Mouse (Mus musculus) embryonic facial prominence, embryonic 14.5 days (tissue): ENCODE data around the gene Itga9. TPM values are rescaled to one million over a fixed set of nuclear protein-coding genes. Genes with fewer than 3 reads are reported as not detected.

Source experiments
- ATAC-seq: fragments of 200-750 bp; cut with Nextera tagmentation; 2 replicates; pipeline ENCODE4 v1.8.0; 2017; ENCODE audit warnings: low read depth, moderate number of reproducible peaks, moderate TSS enrichment
- DNase-seq: peaks from one replicate; pipeline ENCODE4 v3.0.0-alpha.2; 2015; ENCODE audit warnings: low spot score
- H3K27ac ChIP-seq: fragments of 300-500 bp; sonication (generic); replicated peaks from 2 replicates; pipeline ENCODE4 v1.5.1; 2014; ENCODE audit warnings: low read depth, mild to moderate bottlenecking, low read length, moderate library complexity
- H3K27me3 ChIP-seq: fragments of 300-500 bp; sonication (generic); replicated peaks from 2 replicates; pipeline ENCODE4 v1.6.1; 2014; ENCODE audit warnings: low read length; ENCODE audit not compliant: control insufficient read depth, insufficient read depth
- H3K36me3 ChIP-seq: fragments of 300-500 bp; sonication (generic); 2 replicates; pipeline ENCODE4 v1.6.1; 2014; ENCODE audit warnings: low read length, mixed read lengths; ENCODE audit not compliant: control insufficient read depth, insufficient read depth
- H3K4me1 ChIP-seq: fragments of 300-500 bp; sonication (generic); 2 replicates; pipeline ENCODE4 v1.6.1; 2014; ENCODE audit warnings: antibody characterized with exemption, low read length; ENCODE audit not compliant: control insufficient read depth, insufficient read depth
- H3K4me2 ChIP-seq: fragments of 300-500 bp; sonication (generic); 2 replicates; pipeline ENCODE4 v1.6.1; 2014; ENCODE audit warnings: low read depth, mild to moderate bottlenecking, low read length, moderate library complexity, mixed read lengths
- H3K4me3 ChIP-seq: fragments of 300-500 bp; sonication (generic); 2 replicates; pipeline ENCODE4 v1.5.1; 2014; ENCODE audit warnings: low read depth, mild to moderate bottlenecking, low read length
- H3K9ac ChIP-seq: fragments of 300-500 bp; sonication (generic); 2 replicates; pipeline ENCODE4 v1.6.1; 2014; ENCODE audit warnings: low read depth, mild to moderate bottlenecking, low read length, moderate library complexity, mixed read lengths
- H3K9me3 ChIP-seq: fragments of 300-500 bp; sonication (generic); 2 replicates; pipeline ENCODE4 v1.6.1; 2016; ENCODE audit warnings: low read length; ENCODE audit not compliant: control insufficient read depth
- WGBS: fragments of 180-500 bp; shearing (Covaris S2); extraction: QIAGEN DNeasy Blood & Tissue Kit; methylation state at CpG from one replicate; pipeline ENCODE4 v1.1.7; 2014; 5-methylcytosine and 5-hydroxymethylcytosine counted together
- polyA plus RNA-seq: library from polyadenylated mRNA; unstranded; fragments of >200 nt; fragmentation: Nextera tagmentation; extraction: Ambion mirVana; gene quantifications from 2 replicates; pipeline ENCODE4 v1.2.1, GENCODE M21; 2014

The Itga9 gene
- polyA plus RNA-seq, 1 experiment from 2014 or later = 13.7 TPM

DNA sequence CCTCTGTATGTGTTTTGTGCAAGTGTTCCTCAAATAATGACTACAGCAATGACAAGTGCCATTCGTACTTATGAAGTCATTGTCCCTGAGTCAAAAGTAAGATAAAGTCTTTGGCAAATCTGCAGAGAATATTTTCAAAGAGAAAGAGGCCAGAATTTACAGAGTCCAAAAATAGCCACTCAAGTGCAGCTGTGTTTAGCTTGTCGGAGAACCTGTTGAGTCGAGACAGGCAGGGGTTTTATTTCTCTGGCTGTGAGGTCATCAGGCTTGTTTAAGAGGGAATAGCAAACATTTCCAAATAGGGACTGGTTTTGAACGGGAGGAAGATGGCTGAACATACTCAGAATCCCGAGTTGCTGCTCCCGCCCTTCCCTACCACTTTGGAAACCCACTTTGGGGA lies 125.2 kb downstream of the Itga9 start:
- Histone ChIP-seq H3K4me1 (peaks cover 28% of the 10 kb centered on the region), H3K36me3 (no peaks in the 10 kb centered on the region), H3K9me3 (no peaks in the 10 kb centered on the region), H3K9ac (no peak overlapping the region), H3K27ac (peak overlapping the region; percentile 58; the same call in 1 of the 2 replicates), H3K4me3 (no peak overlapping the region), H3K4me2 (no peak overlapping the region), H3K27me3 (no peaks in the 10 kb centered on the region)
- ATAC-seq = no peak
- WGBS = 54% methylated on average over 6 of the region's 6 CpGs
- peak; percentile 67 for DNase-seq

DNA sequence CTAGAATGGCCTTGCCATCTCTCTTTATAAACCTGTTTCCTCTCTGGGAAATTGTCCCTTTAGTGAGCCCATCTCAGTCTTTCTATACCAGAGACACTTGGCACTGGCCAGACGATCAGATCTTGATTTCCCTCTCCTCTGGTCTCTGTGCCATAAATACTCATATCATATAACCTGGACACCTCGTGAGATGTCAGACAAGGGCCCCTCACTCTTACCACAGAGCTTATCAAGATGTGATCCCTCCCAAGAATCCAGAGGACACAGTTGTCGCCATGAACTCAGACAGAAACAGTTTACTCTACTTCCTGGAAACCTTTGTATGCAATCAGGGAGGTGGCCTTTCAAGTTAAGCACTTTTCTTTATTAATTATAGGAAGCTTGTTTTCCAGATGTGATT lies 127.1 kb downstream of the Itga9 start:
- H3K4me1 ChIP-seq = peaks cover 37% of the 10 kb centered on the region
- DNase-seq (no peak), ATAC-seq (no peak)

DNA sequence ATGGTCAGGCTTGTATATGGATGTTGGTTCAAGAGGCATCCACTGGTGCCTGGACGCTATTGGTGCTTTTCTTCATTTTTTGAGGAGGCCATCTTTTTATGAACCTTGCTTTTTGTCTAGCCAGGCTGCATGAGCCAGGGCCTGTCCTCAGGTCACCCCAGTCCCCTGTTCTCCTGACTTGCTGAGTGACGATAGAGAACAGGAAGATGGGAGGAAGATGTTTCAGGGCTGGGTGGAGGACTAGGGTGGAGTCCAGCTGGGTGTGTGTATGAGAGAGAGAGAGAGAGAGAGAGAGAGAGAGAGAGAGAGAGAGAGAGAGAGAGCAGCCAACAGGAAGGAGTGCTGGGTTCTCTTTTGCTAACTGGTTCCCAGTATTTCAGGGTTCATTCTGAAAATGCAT lies 130.6 kb downstream of the Itga9 start:
- no peak overlapping the region for H3K27ac ChIP-seq
- WGBS = 81% methylated on average over 2 of the region's 2 CpGs

More for the DNA sequence above, 127.1 kb downstream of the Itga9 start:
- Histone ChIP-seq H3K27ac (no peak overlapping the region), H3K27me3 (no peaks in the 10 kb centered on the region), H3K4me3 (no peak overlapping the region), H3K9ac (no peak overlapping the region), H3K4me2 (no peak overlapping the region), H3K9me3 (no peaks in the 10 kb centered on the region), H3K36me3 (no peaks in the 10 kb centered on the region)
- WGBS = 61% methylated on average over 3 of the region's 3 CpGs

DNA sequence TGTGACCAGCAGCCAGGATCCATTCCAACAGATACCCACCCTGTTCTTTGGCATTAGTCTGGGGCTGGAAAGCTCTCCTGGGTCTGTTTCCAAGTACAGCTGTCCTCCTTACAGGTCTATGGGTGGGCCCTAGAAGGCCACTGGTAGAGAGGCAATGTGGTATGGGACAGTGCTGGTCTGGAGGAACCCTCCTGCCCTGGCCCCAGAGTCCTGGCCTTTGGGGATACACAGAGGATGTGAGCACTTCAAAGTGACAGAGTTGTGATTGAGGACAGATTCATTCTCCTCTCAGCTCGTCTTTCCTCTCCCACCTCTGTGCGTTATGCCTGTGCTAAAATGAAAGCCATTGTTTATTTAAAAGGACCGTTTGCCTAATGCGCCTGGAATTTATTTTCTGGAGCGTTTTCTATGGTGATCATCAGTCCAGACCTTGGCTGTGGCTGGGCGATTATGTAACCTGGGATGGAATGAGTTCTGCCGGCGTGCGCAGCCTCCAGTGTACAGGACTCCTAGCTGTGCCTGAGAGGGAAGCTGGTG lies 131.2 kb downstream of the Itga9 start:
- Histone ChIP-seq H3K27ac (peak overlapping the region; percentile 42; the same call in 1 of the 2 replicates), H3K27me3 (no peaks in the 10 kb centered on the region), H3K9me3 (no peaks in the 10 kb centered on the region), H3K9ac (no peak overlapping the region), H3K4me1 (peaks cover 12% of the 10 kb centered on the region), H3K4me2 (no peak overlapping the region), H3K4me3 (no peak overlapping the region), H3K36me3 (no peaks in the 10 kb centered on the region)
- WGBS = 25% methylated on average over 9 of the region's 9 CpGs
- DNase-seq (peak; percentile 77), ATAC-seq (peak; percentile 69; the same call in 1 of the 2 replicates)

More for the DNA sequence above, 130.6 kb downstream of the Itga9 start:
- Histone ChIP-seq H3K4me2 (no peak overlapping the region), H3K9ac (no peak overlapping the region), H3K9me3 (no peaks in the 10 kb centered on the region), H3K4me1 (peaks cover 15% of the 10 kb centered on the region), H3K4me3 (no peak overlapping the region), H3K36me3 (no peaks in the 10 kb centered on the region), H3K27me3 (no peaks in the 10 kb centered on the region)
- DNase-seq (no peak), ATAC-seq (no peak)

DNA sequence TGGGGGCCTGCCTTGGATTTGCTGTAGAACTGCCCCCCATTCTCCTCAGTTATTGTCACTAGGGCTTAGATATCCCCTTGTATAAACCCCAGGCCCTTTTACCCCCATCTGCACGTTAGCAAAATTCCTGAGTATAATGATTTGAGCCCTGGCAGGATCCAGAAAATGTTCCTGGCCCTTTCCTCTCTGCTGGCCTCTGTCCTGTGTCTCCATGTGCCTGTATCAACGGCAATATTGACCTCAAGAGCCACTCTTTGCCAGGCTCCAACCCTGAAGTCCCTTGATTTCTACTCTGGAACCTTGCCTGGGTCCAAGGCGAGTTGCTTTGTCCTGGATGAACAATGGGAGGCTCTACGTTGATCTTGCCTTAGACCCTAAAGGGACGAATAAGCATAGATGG lies 131.8 kb downstream of the Itga9 start:
- Histone ChIP-seq H3K9me3 (no peaks in the 10 kb centered on the region), H3K4me3 (no peak overlapping the region), H3K36me3 (no peaks in the 10 kb centered on the region), H3K9ac (no peak overlapping the region), H3K27ac (no peak overlapping the region), H3K4me2 (no peak overlapping the region), H3K4me1 (peaks cover 12% of the 10 kb centered on the region), H3K27me3 (no peaks in the 10 kb centered on the region)
- WGBS = 80% methylated on average over 5 of the region's 5 CpGs
- ATAC-seq = no peak
- DNase-seq = no peak

DNA sequence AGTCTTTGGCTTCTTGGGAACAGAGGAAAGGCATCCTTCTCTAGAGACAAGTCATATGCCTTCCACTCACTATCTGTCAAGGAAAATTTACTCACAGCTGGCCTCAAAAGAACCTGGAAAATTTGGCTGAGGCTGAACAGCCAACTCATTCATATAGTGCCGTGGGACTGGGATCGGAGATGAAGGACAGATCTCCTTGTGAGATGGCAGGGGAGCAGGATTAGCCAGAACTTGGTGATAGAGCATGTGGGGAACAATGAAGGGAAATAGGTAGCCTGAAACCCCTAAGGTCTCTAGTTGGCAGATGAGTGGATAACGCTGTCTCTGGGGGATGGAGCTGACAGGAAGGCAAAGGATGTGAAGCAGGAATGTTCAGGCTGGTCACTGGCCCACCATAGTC lies 132.6 kb downstream of the Itga9 start:
- ATAC-seq (no peak), DNase-seq (no peak)
- peaks cover 12% of the 10 kb centered on the region for H3K4me1 ChIP-seq
- no peaks in the 10 kb centered on the region for H3K9me3 ChIP-seq
- WGBS = 86% methylated on average over 3 of the region's 3 CpGs
- H3K27me3 ChIP-seq = no peaks in the 10 kb centered on the region
- H3K27ac ChIP-seq = no peak overlapping the region
- H3K36me3 ChIP-seq = no peaks in the 10 kb centered on the region
- H3K4me3 ChIP-seq = no peak overlapping the region
- H3K4me2 ChIP-seq = no peak overlapping the region
- no peak overlapping the region for H3K9ac ChIP-seq

DNA sequence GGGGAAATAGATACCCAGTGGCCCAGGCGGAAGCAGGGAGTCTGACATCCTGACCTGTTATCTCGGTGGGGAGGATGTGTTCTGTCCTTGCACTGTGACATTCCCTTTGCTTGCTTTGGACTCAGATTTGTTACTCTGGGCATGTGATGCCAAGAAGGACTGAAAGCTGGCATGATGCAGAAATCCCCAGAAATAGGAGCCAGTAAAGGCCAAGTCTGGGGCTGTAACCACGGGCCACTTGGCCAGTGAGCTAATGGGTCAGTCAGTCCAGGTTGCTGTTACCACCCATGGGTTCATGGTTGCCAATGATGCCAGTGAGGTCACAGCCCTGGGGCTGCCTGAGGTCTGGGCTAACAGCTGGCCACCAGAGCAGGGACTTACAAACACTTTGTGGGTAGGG lies 133.2 kb downstream of the Itga9 start:
- H3K27me3 ChIP-seq = no peaks in the 10 kb centered on the region
- H3K4me1 ChIP-seq = peaks cover 12% of the 10 kb centered on the region
- H3K4me2 ChIP-seq = no peak overlapping the region
- no peak overlapping the region for H3K9ac ChIP-seq
- ATAC-seq = no peak
- no peak for DNase-seq
- 88% methylated on average over 3 of the region's 3 CpGs for WGBS
- no peaks in the 10 kb centered on the region for H3K36me3 ChIP-seq
- no peaks in the 10 kb centered on the region for H3K9me3 ChIP-seq
- no peak overlapping the region for H3K4me3 ChIP-seq
- H3K27ac ChIP-seq = no peak overlapping the region

DNA sequence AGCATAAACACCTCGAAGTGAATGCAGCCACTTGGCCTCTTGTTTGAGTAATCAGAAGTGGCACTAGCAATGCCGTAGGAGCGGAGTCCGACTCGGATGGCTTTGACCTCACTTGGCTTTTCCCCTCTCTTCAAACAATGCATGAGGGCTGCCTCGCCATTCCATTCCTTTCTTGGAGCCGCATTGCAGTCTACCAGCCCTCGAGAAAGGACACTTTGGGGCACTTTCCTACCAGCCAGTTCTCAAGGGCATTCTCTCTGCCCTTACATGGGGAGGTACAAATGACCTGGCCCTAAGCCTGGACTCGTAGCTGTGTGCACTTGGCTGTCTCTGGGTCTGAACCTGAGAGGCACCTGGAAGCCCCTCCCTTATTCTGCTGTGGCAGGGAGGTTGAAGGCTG lies 134.8 kb downstream of the Itga9 start:
- Histone ChIP-seq H3K36me3 (0 out of 2 replicates have a peak, but pooled peaks cover 3% of the 10 kb centered on the region), H3K4me3 (no peak overlapping the region), H3K9ac (no peak overlapping the region), H3K9me3 (0 out of 2 replicates have a peak, but pooled peaks cover 5% of the 10 kb centered on the region), H3K27me3 (no peaks in the 10 kb centered on the region), H3K4me2 (no peak overlapping the region), H3K4me1 (peaks cover 12% of the 10 kb centered on the region), H3K27ac (no peak overlapping the region)
- WGBS = 78% methylated on average over 9 of the region's 9 CpGs
- DNase-seq = no peak
- ATAC-seq = no peak

DNA sequence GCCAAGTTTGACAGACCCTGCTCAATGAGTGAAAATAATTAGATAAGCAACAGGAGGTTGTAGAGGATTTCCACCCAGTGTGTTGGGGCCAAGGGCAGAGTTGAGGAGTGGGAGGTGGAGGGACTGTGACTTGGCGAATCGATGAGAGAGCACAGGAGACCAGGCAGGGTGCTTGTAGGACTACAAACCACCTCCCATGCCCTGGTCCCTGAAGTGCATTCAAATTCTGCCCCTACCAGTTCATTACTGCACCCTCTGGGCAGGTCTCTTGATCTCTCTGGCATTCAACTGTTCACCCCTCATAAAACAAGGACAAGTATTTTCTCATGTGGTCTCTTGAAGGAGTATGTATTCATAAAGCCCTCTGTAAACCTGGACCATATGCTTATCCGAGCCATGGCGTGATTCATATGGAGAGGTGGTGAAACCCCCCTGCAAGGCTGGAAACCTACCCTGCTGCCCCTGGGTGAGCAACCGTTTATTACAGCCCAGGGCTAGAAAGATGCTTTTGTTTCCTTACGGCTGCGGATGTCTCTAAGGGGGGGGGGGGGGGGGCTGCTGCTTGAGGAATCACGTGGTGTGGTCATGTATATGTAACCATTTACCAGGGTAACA lies 143.0 kb downstream of the Itga9 start:
- ATAC-seq = no peak

More for the DNA sequence above, 143.0 kb downstream of the Itga9 start:
- Histone ChIP-seq H3K9me3 (0 out of 2 replicates have a peak, but pooled peaks cover 5% of the 10 kb centered on the region), H3K27ac (no peak overlapping the region), H3K9ac (no peak overlapping the region), H3K4me3 (no peak overlapping the region), H3K36me3 (0 out of 2 replicates have a peak, but pooled peaks cover 3% of the 10 kb centered on the region), H3K27me3 (no peaks in the 10 kb centered on the region), H3K4me1 (peaks cover 20% of the 10 kb centered on the region), H3K4me2 (no peak overlapping the region)
- no peak for DNase-seq
- WGBS = 52% methylated on average over 8 of the region's 8 CpGs
